Mouse (Mus musculus): ENCODE results near the gene Tcl1b3.
A peak's percentile ranks its signal among the peaks of the same experiment; 100 is the strongest.
"Not testable (repeated sequence)": the region's sequence is repeated elsewhere in the genome, so short reads cannot be mapped to it uniquely, and the experiment has no call there.

Tcl1b3 gene

GRCm38 (mm10) chr12:105190743-105191142 is at the start of gene Tcl1b3:
Gene Tcl1b3, plus strand, starts transcription at chr12:105191043.
- DNase-seq (ENCODE audit: low spot score): not testable (repeated sequence)

- DNase-seq (ENCODE audit: low spot score): no peak
These were observed 47.7 kb upstream of the Tcl1b3 start for GRCm38 (mm10) chr12:105143096-105143495.

- DNase-seq (ENCODE audit: low spot score): not testable (repeated sequence)
These were observed 45.9 kb upstream of the Tcl1b3 start for GRCm38 (mm10) chr12:105144928-105145327.

GRCm38 (mm10) chr12:105145714-105146113 is 45.1 kb upstream of the Tcl1b3 start, which contains the start of gene Tcl1b2:
Gene Tcl1b2, plus strand, starts transcription at chr12:105146014.
- no peak for DNase-seq (ENCODE audit: low spot score)

GRCm38 (mm10) chr12:105155286-105155685 is 35.6 kb upstream of the Tcl1b3 start:
- DNase-seq (ENCODE audit: low spot score): not testable (repeated sequence)

- DNase-seq (ENCODE audit: low spot score): no peak
These were observed 32.0 kb upstream of the Tcl1b3 start for GRCm38 (mm10) chr12:105158842-105159241.

GRCm38 (mm10) chr12:105159390-105159789 is 31.5 kb upstream of the Tcl1b3 start, which contains the start of gene Tcl1b1:
Gene Tcl1b1, plus strand, starts transcription at chr12:105159690.
- DNase-seq (ENCODE audit: low spot score): no peak

- no peak for DNase-seq (ENCODE audit: low spot score)
These were observed 24.1 kb upstream of the Tcl1b3 start for GRCm38 (mm10) chr12:105166734-105167133.

GRCm38 (mm10) chr12:105173366-105173765 is 17.5 kb upstream of the Tcl1b3 start:
- DNase-seq (ENCODE audit: low spot score): no peak

GRCm38 (mm10) chr12:105174318-105174717 is 16.5 kb upstream of the Tcl1b3 start:
- DNase-seq (ENCODE audit: low spot score): not testable (repeated sequence)

GRCm38 (mm10) chr12:105176044-105176443 is 14.8 kb upstream of the Tcl1b3 start, which contains the start of gene Tcl1b5:
Gene Tcl1b5, plus strand, starts transcription at chr12:105176344.
- not testable (repeated sequence) for DNase-seq (ENCODE audit: low spot score)

GRCm38 (mm10) chr12:105181040-105181644 is 9.7 kb upstream of the Tcl1b3 start:
- DNase-seq (ENCODE audit: low spot score): not testable (repeated sequence)

GRCm38 (mm10) chr12:105188980-105189379 is 1.9 kb upstream of the Tcl1b3 start:
- DNase-seq (ENCODE audit: low spot score): not testable (repeated sequence)

GRCm38 (mm10) chr12:105199684-105200497 is 9.0 kb downstream of the Tcl1b3 start:
- DNase-seq (ENCODE audit: low spot score): peak; percentile 34

- not testable (repeated sequence) for DNase-seq (ENCODE audit: low spot score)
These were observed 10.8 kb downstream of the Tcl1b3 start, which contains the start of gene Tcl1b4 for GRCm38 (mm10) chr12:105201657-105202056. Gene Tcl1b4, plus strand, starts transcription at chr12:105201957.

- no peak for DNase-seq (ENCODE audit: low spot score)
These were observed 16.2 kb downstream of the Tcl1b3 start for GRCm38 (mm10) chr12:105207071-105207470.

GRCm38 (mm10) chr12:105208441-105208840 is 17.6 kb downstream of the Tcl1b3 start:
- DNase-seq (ENCODE audit: low spot score): no peak

- no peak for DNase-seq (ENCODE audit: low spot score)
These were observed 18.4 kb downstream of the Tcl1b3 start for GRCm38 (mm10) chr12:105209231-105209630.

GRCm38 (mm10) chr12:105217101-105217760 is 26.4 kb downstream of the Tcl1b3 start:
- DNase-seq (ENCODE audit: low spot score): no peak

GRCm38 (mm10) chr12:105222601-105223319 is 31.9 kb downstream of the Tcl1b3 start, which contains the start of gene Tcl1:
Gene Tcl1, minus strand, starts transcription at chr12:105222793.
- DNase-seq (ENCODE audit: low spot score): no peak

GRCm38 (mm10) chr12:105224621-105225320 is 33.9 kb downstream of the Tcl1b3 start:
- DNase-seq (ENCODE audit: low spot score): no peak

Measured in embryo, embryonic 10 days (tissue).